Mouse (Mus musculus) C2C12 (cell line): ENCODE results near the gene Commd7.

ENCODE experiments used
- CEBPB ChIP-seq: IDR thresholded peaks from one replicate; pipeline ENCODE4 v1.6.1; 2011; ENCODE audit warnings: low read depth, mild to moderate bottlenecking, control low read depth, moderate library complexity
- CTCF ChIP-seq: IDR thresholded peaks from one replicate; pipeline ENCODE4 v1.5.1; 2011; ENCODE audit not compliant: control insufficient read depth, insufficient read depth, insufficient read length
- FOSL1 ChIP-seq: IDR thresholded peaks from one replicate; pipeline ENCODE4 v1.8.0; 2011; ENCODE audit warnings: mild to moderate bottlenecking, low read length; ENCODE audit not compliant: poor library complexity, insufficient read depth, severe bottlenecking
- MAX ChIP-seq: IDR thresholded peaks from one replicate; pipeline ENCODE4 v1.6.1; 2011; ENCODE audit warnings: mild to moderate bottlenecking, control low read depth
- MYOD1 ChIP-seq: IDR thresholded peaks from one replicate; pipeline ENCODE4 v1.6.1; 2011; ENCODE audit warnings: low read depth; ENCODE audit not compliant: control insufficient read depth, insufficient read length
- MYOG ChIP-seq: IDR thresholded peaks from one replicate; pipeline ENCODE4 v1.6.1; 2011; ENCODE audit not compliant: control insufficient read depth, insufficient read length; ENCODE audit errors: extremely low read depth
- USF1 ChIP-seq: IDR thresholded peaks from one replicate; pipeline ENCODE4 v1.6.1; 2011; ENCODE audit warnings: low read depth, mild to moderate bottlenecking, control low read depth, moderate library complexity

DNA sequence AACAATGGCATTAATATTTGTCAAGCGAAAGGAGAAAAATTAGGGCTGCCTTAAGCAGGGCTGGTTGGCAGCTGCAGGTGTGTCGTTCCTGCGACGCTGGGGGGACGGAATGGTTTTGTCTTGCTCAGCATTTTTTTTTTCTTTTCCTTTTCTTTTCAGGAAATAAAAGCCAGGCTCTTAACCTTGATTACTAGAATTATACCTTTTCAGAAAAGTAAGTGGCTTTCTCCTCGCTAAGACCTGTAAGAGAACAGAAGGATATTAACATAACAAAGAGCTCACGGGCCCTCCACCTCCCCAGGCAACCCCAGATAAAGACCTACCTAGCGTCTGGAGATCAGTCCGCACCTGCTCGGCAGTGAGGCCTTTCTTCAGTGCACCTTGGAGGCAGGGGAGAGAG is 10.1 kb downstream of the Commd7 start:
- TF ChIP-seq USF1, result no peak
- TF ChIP-seq MYOD1, result no peak
- no peak for TF ChIP-seq CTCF
- no peak for TF ChIP-seq MYOG
- TF ChIP-seq CEBPB, result no peak
- TF ChIP-seq MAX, result no peak
- no peak for TF ChIP-seq FOSL1
